Mouse (Mus musculus): ENCODE results near the gene Tnfrsf18. TPM values are rescaled to one million over a fixed set of nuclear protein-coding genes. Genes with fewer than 3 reads are reported as not detected.

Gene Tnfrsf18
- total RNA-seq, 1 experiment from 2014 or later, result 14.5 TPM

DNA sequence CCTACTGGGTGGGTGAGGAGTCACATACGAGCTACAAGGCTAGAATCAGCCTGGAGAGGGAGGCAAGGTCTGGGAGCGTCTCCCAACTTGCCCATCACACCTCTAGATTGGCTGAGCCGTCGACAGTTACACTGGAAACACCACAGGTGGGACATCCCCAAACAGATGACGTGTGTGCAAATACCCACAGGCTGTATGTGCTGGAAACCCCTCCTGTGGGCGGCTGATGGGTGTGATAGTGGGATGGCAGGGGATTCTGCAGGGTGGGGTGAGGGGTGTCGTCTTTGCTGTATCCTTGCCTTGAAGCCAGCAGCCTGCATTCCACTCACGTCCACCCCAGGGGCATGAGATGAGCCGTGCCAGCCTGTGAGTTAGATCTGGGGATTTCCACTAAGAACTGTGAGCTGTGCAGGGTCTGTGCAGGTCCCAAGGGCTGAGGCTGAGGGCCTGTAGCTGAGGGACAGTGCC is 4.7 kb downstream of the Tnfrsf18 start:
- no peak for ATAC-seq (replicated peaks in 1 of 2; ENCODE audit: insufficient read depth in 1 of 2, low FRiP score in 2 of 2, low TSS enrichment in 1 of 2, low read depth in 1 of 2, poor library complexity in 2 of 2, severe bottlenecking in 2 of 2)

GRCm38 (mm10) chr4:156031255-156031592 is 5.3 kb downstream of the Tnfrsf18 start:
- no peak for ATAC-seq (replicated peaks in 1 of 2; ENCODE audit: insufficient read depth in 1 of 2, low FRiP score in 2 of 2, low TSS enrichment in 1 of 2, low read depth in 1 of 2, poor library complexity in 2 of 2, severe bottlenecking in 2 of 2)

- peak; percentile 67 to 74 for ATAC-seq (replicated peaks in 1 of 2; ENCODE audit: insufficient read depth in 1 of 2, low FRiP score in 2 of 2, low TSS enrichment in 1 of 2, low read depth in 1 of 2, poor library complexity in 2 of 2, severe bottlenecking in 2 of 2)
Measured at GRCm38 (mm10) chr4:156031593-156032391, 5.8 kb downstream of the Tnfrsf18 start.

- no peak for ATAC-seq (replicated peaks in 1 of 2; ENCODE audit: insufficient read depth in 1 of 2, low FRiP score in 2 of 2, low TSS enrichment in 1 of 2, low read depth in 1 of 2, poor library complexity in 2 of 2, severe bottlenecking in 2 of 2)
Measured at GRCm38 (mm10) chr4:156032856-156033255, 6.9 kb downstream of the Tnfrsf18 start.

GRCm38 (mm10) chr4:156033476-156034119 is 7.6 kb downstream of the Tnfrsf18 start:
- peak; percentile 47 to 60; a peak in 2 of 4 replicates for ATAC-seq (replicated peaks in 1 of 2; ENCODE audit: insufficient read depth in 1 of 2, low FRiP score in 2 of 2, low TSS enrichment in 1 of 2, low read depth in 1 of 2, poor library complexity in 2 of 2, severe bottlenecking in 2 of 2)

- no peak for ATAC-seq (replicated peaks in 1 of 2; ENCODE audit: insufficient read depth in 1 of 2, low FRiP score in 2 of 2, low TSS enrichment in 1 of 2, low read depth in 1 of 2, poor library complexity in 2 of 2, severe bottlenecking in 2 of 2)
Measured at GRCm38 (mm10) chr4:156034301-156034700, 8.3 kb downstream of the Tnfrsf18 start.

DNA sequence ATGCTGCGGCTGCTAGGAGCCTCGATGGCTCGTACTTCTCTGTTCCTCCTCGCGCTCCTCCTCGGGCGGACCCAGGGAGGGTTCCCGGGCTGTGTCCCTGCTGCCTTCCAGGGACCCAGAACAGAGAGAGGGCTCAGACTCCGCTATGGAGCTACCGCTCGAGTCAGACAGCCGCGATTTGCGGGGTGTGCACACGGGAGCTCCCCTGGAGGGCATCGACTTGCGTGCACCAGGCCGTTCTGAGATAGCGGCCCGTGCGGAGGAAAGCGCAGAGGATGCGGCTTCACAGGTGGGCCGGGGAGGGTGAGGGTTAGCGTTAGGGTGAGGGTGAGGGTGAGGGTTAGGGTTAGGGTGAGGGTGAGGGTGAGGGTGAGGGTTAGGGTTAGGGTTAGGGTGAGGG is 8.9 kb downstream of the Tnfrsf18 start:
- 0 out of 4 replicates have a peak, but pooled peaks of 1 of the 2 experiments have one; percentile 2 for ATAC-seq (replicated peaks in 1 of 2; ENCODE audit: insufficient read depth in 1 of 2, low FRiP score in 2 of 2, low TSS enrichment in 1 of 2, low read depth in 1 of 2, poor library complexity in 2 of 2, severe bottlenecking in 2 of 2)

DNA sequence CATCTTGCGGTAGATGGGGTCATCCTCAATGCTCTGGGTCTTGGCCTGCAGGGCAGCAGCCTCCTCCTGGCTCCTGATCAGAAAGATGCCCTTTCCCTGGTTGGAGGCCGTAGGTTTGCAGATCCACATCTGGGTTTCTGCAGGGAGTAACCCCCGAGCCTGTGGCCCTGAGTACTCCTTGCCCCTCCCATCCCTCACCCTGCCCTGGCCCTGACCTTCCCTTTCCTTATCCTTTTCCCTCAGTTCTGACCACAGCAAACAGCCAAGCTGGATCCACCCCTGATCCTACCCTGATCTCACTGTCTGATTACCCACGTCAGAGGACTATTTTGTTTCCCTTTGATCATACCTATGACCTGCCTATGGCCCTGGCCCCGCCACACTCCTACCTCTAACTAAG is 18.8 kb downstream of the Tnfrsf18 start:
- ATAC-seq (replicated peaks in 1 of 2; ENCODE audit: insufficient read depth in 1 of 2, low FRiP score in 2 of 2, low TSS enrichment in 1 of 2, low read depth in 1 of 2, poor library complexity in 2 of 2, severe bottlenecking in 2 of 2), result no peak

DNA sequence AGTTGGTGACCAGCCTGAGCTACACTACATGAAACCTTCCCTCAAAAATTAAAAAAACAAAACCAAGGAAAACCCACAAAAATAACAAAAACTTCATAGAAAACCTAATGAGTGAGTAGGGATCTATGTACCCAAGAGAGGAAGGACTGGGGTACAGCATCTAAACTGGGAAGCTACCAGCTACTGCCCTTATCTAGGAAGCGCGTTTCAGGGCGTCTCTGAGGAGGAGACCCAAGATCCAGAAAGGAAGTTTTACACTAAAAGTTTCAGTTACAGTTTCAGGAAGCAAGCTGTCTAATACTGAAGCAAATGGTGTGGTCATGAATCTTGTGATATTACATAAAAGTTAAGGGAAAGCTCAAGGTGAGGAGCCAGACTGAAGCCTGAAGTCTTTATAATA is 23.8 kb downstream of the Tnfrsf18 start:
- ATAC-seq (replicated peaks in 1 of 2; ENCODE audit: insufficient read depth in 1 of 2, low FRiP score in 2 of 2, low TSS enrichment in 1 of 2, low read depth in 1 of 2, poor library complexity in 2 of 2, severe bottlenecking in 2 of 2), result no peak; a peak in 1 of 4 replicates

DNA sequence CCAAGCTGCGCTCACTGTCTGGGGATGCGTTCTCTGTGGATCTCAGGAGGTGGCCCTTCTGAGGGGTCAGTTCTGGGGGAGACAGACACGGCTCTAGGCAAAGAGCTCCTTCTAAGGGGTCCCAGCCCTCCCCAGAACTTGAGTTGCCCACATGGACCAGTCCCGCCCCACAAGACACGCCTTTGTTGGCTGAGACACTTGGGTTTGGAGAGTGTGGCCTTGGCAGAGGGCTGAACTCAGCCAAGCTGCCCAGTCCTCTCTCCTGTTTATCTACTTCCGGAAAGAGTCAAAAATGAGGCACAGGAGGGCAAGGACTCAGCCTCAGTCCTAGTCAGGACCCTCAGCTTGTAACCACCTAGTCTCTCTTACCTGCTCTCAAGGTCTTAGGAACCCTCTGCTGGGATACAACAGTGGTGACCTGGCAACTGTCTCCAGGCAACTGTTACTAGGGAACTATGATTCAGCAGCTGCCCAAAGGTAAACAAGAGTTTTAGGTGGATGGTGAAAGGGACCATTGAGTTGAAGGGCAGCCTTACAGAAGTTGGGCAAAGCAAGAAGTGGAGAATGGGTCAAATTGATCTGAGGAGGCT is 24.5 kb downstream of the Tnfrsf18 start:
- ATAC-seq (replicated peaks in 1 of 2; ENCODE audit: insufficient read depth in 1 of 2, low FRiP score in 2 of 2, low TSS enrichment in 1 of 2, low read depth in 1 of 2, poor library complexity in 2 of 2, severe bottlenecking in 2 of 2), result peak; percentile 42 to 44; a peak in 2 of 4 replicates

DNA sequence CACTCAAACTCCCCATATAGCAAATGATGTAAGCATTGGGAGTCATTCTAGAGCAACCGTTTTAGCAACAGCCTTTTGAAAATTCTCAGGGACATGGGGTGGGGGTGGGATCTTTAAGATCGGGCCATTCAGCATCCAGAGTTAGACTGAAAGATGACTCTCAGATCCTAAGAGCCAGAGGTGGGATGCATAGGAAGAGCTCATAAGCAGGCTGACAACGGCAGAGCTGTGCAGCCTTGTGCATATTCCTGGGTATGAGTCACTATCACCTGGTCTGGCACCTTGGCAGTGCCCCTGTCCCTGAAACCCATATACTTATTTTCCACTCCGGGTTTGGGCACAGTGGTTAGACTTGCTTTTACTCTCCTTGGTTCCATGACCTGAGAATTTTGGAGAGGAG is 27.1 kb downstream of the Tnfrsf18 start:
- no peak for ATAC-seq (replicated peaks in 1 of 2; ENCODE audit: insufficient read depth in 1 of 2, low FRiP score in 2 of 2, low TSS enrichment in 1 of 2, low read depth in 1 of 2, poor library complexity in 2 of 2, severe bottlenecking in 2 of 2)

GRCm38 (mm10) chr4:156054130-156054529 is 28.2 kb downstream of the Tnfrsf18 start:
- no peak for ATAC-seq (replicated peaks in 1 of 2; ENCODE audit: insufficient read depth in 1 of 2, low FRiP score in 2 of 2, low TSS enrichment in 1 of 2, low read depth in 1 of 2, poor library complexity in 2 of 2, severe bottlenecking in 2 of 2)

DNA sequence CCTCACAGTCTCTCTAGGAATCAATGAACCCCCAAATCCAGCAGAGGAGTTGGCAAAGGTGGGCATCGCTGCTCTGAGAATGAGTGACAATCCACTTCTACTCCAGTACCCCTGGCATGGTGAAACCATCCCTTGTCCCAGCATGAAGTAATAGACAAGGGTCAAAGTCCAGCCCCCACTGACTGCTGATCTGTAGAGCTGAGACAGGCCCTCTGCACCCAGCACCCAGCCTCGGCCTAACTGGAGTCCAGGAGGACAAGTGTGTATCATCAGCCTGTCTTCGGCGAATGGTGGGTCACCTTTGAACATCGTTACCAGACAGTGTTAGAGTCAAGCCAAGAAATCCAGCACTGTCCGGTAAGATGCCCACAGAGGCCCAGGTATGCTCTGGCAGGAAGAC is 28.6 kb downstream of the Tnfrsf18 start:
- no peak for ATAC-seq (replicated peaks in 1 of 2; ENCODE audit: insufficient read depth in 1 of 2, low FRiP score in 2 of 2, low TSS enrichment in 1 of 2, low read depth in 1 of 2, poor library complexity in 2 of 2, severe bottlenecking in 2 of 2)

DNA sequence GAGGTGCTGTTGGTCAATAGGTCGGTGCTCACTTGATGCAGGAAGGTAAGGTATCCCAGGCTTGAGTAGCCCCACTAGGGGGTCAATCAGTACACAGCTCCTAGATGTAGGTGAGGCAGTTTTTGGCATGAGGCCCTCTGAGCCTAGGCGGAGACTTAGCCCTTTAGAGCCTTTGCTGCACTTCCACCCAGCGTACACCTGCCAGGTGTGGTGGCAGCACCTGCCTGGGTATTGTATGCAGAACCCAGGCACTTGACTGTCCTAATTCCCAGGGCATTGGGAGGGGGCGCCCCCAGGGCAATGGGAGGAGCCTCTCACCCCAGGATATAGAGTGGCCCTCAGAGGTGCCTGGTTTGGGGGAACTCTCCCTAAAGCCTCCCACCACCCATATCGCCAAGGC is 29.2 kb downstream of the Tnfrsf18 start:
- no peak for ATAC-seq (replicated peaks in 1 of 2; ENCODE audit: insufficient read depth in 1 of 2, low FRiP score in 2 of 2, low TSS enrichment in 1 of 2, low read depth in 1 of 2, poor library complexity in 2 of 2, severe bottlenecking in 2 of 2)

DNA sequence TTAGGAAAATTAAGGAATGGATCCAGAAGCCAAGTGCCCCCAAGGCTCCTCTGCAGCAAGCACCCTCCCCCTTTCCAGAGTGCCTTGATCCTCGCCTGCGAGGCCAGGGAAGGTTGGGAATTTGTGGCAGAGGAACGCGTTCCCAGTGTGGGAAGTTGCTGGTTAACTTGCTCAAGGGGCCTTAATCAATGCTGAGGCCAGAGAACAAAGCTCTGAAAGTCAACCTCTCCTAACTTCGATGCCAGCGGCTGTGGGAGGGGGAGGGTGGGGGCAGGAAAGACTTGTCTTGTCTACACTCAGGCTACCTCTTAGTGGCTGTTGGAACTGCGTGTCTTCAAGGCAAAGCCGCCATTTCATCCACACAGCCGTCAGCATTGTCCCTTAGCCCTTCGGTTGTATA is 31.7 kb downstream of the Tnfrsf18 start:
- no peak for ATAC-seq (replicated peaks in 1 of 2; ENCODE audit: insufficient read depth in 1 of 2, low FRiP score in 2 of 2, low TSS enrichment in 1 of 2, low read depth in 1 of 2, poor library complexity in 2 of 2, severe bottlenecking in 2 of 2)

- no peak for ATAC-seq (replicated peaks in 1 of 2; ENCODE audit: insufficient read depth in 1 of 2, low FRiP score in 2 of 2, low TSS enrichment in 1 of 2, low read depth in 1 of 2, poor library complexity in 2 of 2, severe bottlenecking in 2 of 2)
Measured at GRCm38 (mm10) chr4:156058826-156059225, 32.9 kb downstream of the Tnfrsf18 start.

- no peak for ATAC-seq (replicated peaks in 1 of 2; ENCODE audit: insufficient read depth in 1 of 2, low FRiP score in 2 of 2, low TSS enrichment in 1 of 2, low read depth in 1 of 2, poor library complexity in 2 of 2, severe bottlenecking in 2 of 2)
Measured at GRCm38 (mm10) chr4:156059261-156059660, 33.3 kb downstream of the Tnfrsf18 start, which contains the start of gene Ttll10. TSS of gene Ttll10 (minus strand) at chr4:156059414.

GRCm38 (mm10) chr4:156059713-156060112 is 33.7 kb downstream of the Tnfrsf18 start:
- ATAC-seq (replicated peaks in 1 of 2; ENCODE audit: insufficient read depth in 1 of 2, low FRiP score in 2 of 2, low TSS enrichment in 1 of 2, low read depth in 1 of 2, poor library complexity in 2 of 2, severe bottlenecking in 2 of 2), result no peak
